Mouse (Mus musculus) kidney, postnatal 0 days (tissue): ENCODE data around the gene Abhd2. TPM values are rescaled to one million over a fixed set of nuclear protein-coding genes. Genes with fewer than 3 reads are reported as not detected.

ENCODE experiments used
- ATAC-seq: fragments of 200-750 bp; cut with Nextera tagmentation; replicated peaks from 2 replicates; pipeline ENCODE4 v1.8.0; 2017; ENCODE audit warnings: low read depth, moderate number of reproducible peaks, moderate TSS enrichment, moderate library complexity; ENCODE audit not compliant: low FRiP score
- DNase-seq: peaks from one replicate; pipeline ENCODE4 v3.0.0-alpha.2; 2016; ENCODE audit warnings: low spot score
- H3K27ac ChIP-seq: fragments of 300-500 bp; sonication (generic); 2 replicates; pipeline ENCODE4 v1.5.1; 2014; ENCODE audit warnings: mild to moderate bottlenecking
- H3K27me3 ChIP-seq: fragments of 300-500 bp; sonication (generic); 2 replicates; pipeline ENCODE4 v1.6.1; 2014; ENCODE audit warnings: low read length, mixed read lengths; ENCODE audit not compliant: insufficient read depth
- H3K36me3 ChIP-seq: fragments of 300-500 bp; sonication (generic); 2 replicates; pipeline ENCODE4 v1.6.1; 2014; ENCODE audit warnings: low read length, mixed read lengths; ENCODE audit not compliant: insufficient read depth
- H3K4me1 ChIP-seq: fragments of 300-500 bp; sonication (generic); replicated peaks from 2 replicates; pipeline ENCODE4 v1.6.1; 2014; ENCODE audit warnings: antibody characterized with exemption, low read length, mixed read lengths; ENCODE audit not compliant: insufficient read depth
- H3K4me2 ChIP-seq: fragments of 300-500 bp; sonication (generic); 2 replicates; pipeline ENCODE4 v1.6.1; 2014; ENCODE audit warnings: mild to moderate bottlenecking, low read length, moderate library complexity, mixed read lengths
- H3K4me3 ChIP-seq: fragments of 300-500 bp; sonication (generic); replicated peaks from 2 replicates; pipeline ENCODE4 v1.5.1; 2014; ENCODE audit warnings: low read depth, low read length
- H3K9ac ChIP-seq: fragments of 300-500 bp; sonication (generic); 2 replicates; pipeline ENCODE4 v1.6.1; 2014; ENCODE audit warnings: low read depth, low read length
- H3K9me3 ChIP-seq: fragments of 300-500 bp; sonication (generic); replicated peaks from 2 replicates; pipeline ENCODE4 v1.6.1; 2016; ENCODE audit warnings: low read length, inconsistent platforms, mixed read lengths
- CTCF ChIP-seq: IDR thresholded peaks from 2 replicates; pipeline ENCODE4 v1.5.1; 2016; ENCODE audit warnings: antibody characterized with exemption, low read depth, mild to moderate bottlenecking, moderate library complexity
- WGBS: fragments of 180-500 bp; shearing (Covaris S2); extraction: QIAGEN DNeasy Blood & Tissue Kit; methylation state at CpG from one replicate; pipeline ENCODE4 v1.1.7; 2014; 5-methylcytosine and 5-hydroxymethylcytosine counted together
- polyA plus RNA-seq: library from polyadenylated mRNA; unstranded; fragments of >200 nt; fragmentation: Nextera tagmentation; extraction: Ambion mirVana; gene quantifications from 2 replicates; pipeline ENCODE4 v1.2.1, GENCODE M21; 2015

Abhd2 gene
- polyA plus RNA-seq, 1 experiment from 2014 or later, result 17.6 TPM

DNA sequence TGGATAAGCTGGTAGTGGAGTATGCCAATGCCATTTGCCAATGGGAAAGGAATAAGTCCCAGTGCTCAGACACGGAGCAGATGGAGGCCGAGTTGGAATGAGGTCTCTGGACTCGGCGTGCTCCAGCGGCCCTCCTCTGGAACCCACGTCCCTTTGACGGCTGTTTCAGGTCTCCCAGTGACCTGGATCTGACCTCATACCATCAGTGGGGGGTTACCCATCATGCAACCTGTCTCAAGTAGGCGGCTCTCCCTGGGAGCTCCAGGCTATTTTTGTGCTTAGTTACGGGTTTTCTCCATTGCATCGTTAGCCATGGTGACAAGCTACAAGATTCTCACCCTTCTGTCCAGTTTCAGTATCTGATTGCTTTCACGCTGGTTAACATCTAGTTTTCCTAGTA lies 87.1 kb downstream of the Abhd2 start:
- ATAC-seq (no peak), DNase-seq (no peak)
- Histone ChIP-seq H3K27ac (no peak overlapping the region), H3K4me2 (no peak overlapping the region), H3K9ac (no peak overlapping the region), H3K4me3 (no peak overlapping the region), H3K4me1 (no peaks in the 10 kb centered on the region), H3K9me3 (no peaks in the 10 kb centered on the region), H3K36me3 (peaks cover 26% of the 10 kb centered on the region; the same call in 1 of the 2 replicates), H3K27me3 (no peaks in the 10 kb centered on the region)
- 57% methylated on average over 11 of the region's 11 CpGs for WGBS
- no peak for TF ChIP-seq CTCF

DNA sequence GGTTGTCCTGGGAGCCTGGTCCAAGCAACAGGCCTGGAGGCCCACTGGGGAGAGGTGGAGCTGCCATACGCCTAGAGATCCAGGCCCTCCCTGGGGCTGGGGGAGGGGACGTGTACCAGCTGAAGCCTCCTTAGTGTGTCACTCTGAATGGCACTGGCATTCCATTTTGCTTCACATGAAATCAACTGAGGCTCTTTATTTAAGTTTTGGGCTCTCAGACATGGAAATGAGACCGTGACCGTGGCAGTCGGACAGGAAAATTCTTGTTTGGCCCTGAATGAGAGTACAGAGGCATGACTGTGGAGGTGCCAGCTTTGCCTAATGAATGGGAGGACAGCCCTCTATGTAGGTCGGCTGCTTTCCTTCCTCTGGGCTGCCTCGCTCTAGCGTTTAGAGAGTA lies 89.2 kb downstream of the Abhd2 start:
- H3K27ac ChIP-seq, result no peak overlapping the region
- H3K4me2 ChIP-seq, result no peak overlapping the region

DNA sequence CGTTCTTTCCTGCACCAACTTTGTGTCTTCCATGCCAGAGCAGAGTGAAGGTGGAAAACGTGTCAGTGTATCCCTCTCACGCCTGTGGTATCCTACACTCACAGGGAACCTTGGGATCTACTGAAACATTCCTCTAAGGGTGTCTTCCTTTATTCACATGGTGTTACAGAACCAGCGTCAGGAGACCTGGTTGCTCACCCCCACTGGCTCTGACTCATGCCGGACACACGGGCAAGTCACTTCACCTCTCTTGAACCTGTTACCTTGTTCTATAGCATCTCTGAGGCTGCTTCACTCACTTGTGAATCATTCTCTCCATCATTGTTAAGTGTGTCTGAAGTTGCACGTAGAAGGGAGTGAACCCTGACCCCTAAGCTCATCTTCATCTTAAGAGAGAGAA lies 89.8 kb downstream of the Abhd2 start:
- ATAC-seq (no peak), DNase-seq (no peak)
- Histone ChIP-seq H3K4me1 (no peaks in the 10 kb centered on the region), H3K36me3 (peaks cover 9% of the 10 kb centered on the region; the same call in 1 of the 2 replicates), H3K27ac (no peak overlapping the region), H3K4me2 (no peak overlapping the region), H3K9me3 (no peaks in the 10 kb centered on the region), H3K27me3 (no peaks in the 10 kb centered on the region), H3K9ac (no peak overlapping the region), H3K4me3 (no peak overlapping the region)
- TF ChIP-seq CTCF, result no peak
- 83% methylated on average over 7 of the region's 7 CpGs for WGBS

More for the DNA sequence above, 89.2 kb downstream of the Abhd2 start:
- Histone ChIP-seq H3K9me3 (no peaks in the 10 kb centered on the region), H3K9ac (no peak overlapping the region), H3K4me1 (no peaks in the 10 kb centered on the region), H3K4me3 (no peak overlapping the region), H3K36me3 (peaks cover 10% of the 10 kb centered on the region; the same call in 1 of the 2 replicates), H3K27me3 (no peaks in the 10 kb centered on the region)
- 64% methylated on average over 8 of the region's 8 CpGs for WGBS
- ATAC-seq (no peak), DNase-seq (no peak)
- TF ChIP-seq CTCF, result no peak

DNA sequence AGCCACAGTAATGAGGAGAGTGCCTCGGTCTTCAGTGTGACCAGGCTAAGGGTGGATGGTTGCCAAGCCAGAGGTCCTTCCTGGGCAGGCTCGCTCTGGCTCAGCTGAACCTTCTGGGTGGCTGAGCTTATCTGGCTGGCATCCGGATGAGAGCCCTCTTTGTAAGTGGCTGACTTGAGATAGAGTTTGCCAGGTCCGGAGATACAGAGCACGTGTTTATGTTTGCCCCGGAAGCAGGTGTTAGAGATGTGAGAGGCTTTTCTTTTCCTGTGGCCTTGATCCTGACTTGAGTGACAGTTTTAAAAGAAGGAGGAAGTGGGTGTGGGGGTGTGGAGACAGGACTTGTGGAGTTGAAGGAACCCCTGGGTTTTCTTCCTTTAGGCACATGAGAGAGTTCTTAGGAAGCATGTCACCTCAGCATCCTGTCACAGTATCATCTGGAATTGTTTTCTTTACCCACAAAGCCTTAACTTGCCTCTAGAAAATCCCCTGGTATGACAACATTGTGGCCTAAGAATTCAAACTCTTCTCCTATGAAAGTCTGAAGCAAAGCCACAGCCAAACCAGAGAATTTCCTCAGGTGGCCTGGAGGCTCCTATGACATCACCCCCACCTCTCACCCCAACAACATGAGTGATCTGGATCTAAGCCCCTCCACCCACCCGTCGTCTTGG lies 90.5 kb downstream of the Abhd2 start:
- Histone ChIP-seq H3K4me2 (no peak overlapping the region), H3K36me3 (peaks cover 9% of the 10 kb centered on the region; the same call in 1 of the 2 replicates)

DNA sequence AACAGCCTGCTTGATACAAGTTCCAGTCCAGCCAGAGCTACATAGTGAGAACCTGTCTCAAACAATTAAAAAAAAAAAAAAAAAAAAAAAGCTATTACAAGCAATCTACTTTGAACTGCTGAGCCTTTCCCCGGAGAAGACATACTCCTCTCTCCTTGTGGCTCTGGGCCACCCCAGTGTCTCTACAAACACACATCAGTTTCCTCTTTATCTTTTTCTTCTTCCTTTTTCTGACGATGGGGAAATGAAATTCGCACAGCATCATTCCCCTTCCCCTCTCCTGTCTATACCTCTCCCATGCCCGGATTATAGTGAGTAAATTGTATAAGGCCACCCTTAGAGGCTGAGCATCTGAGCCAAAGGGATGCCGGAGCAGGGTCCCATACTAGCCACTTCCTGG lies 95.7 kb downstream of the Abhd2 start:
- WGBS, result 83% methylated on average over 5 of the region's 5 CpGs
- no peak for DNase-seq
- no peak overlapping the region for H3K4me2 ChIP-seq

More for the DNA sequence above, 90.5 kb downstream of the Abhd2 start:
- no peak for TF ChIP-seq CTCF
- Histone ChIP-seq H3K9me3 (no peaks in the 10 kb centered on the region), H3K27ac (0 out of 2 replicates have a peak overlapping the region, but pooled peaks have one; percentile 5), H3K4me1 (no peaks in the 10 kb centered on the region), H3K4me3 (no peak overlapping the region), H3K9ac (no peak overlapping the region), H3K27me3 (no peaks in the 10 kb centered on the region)
- peak; percentile 48 for DNase-seq
- ATAC-seq, result peak; percentile 19; the same call in 1 of the 2 replicates
- WGBS, result 41% methylated on average over 8 of the region's 8 CpGs

DNA sequence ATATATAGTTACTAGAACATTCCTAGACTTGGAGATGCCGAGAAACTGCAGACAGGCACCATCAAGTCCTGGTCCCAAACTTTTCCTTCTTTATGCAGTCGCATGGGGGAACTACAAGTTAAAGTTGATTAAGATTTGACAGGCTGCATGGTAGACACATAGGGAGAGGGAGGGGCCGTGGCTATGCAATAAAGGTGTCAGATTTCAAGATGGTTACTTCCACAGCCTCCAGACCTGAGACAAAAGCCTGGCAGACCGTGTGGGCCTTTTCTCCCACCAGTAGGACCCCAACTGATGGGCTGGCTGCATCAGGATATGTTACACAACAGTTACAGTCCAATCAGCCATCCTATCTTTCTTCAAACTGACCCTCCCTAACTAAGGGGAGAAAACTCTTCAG lies 96.4 kb downstream of the Abhd2 start:
- WGBS, result 26% methylated on average over 4 of the region's 4 CpGs
- no peak overlapping the region for H3K4me2 ChIP-seq
- no peaks in the 10 kb centered on the region for H3K4me1 ChIP-seq
- no peak for TF ChIP-seq CTCF
- no peak overlapping the region for H3K27ac ChIP-seq
- no peaks in the 10 kb centered on the region for H3K36me3 ChIP-seq
- no peaks in the 10 kb centered on the region for H3K27me3 ChIP-seq
- ATAC-seq (no peak), DNase-seq (no peak)
- H3K9me3 ChIP-seq, result no peaks in the 10 kb centered on the region
- no peak overlapping the region for H3K9ac ChIP-seq
- H3K4me3 ChIP-seq, result no peak overlapping the region

More for the DNA sequence above, 95.7 kb downstream of the Abhd2 start:
- H3K9ac ChIP-seq, result no peak overlapping the region
- no peak for ATAC-seq
- TF ChIP-seq CTCF, result no peak
- no peaks in the 10 kb centered on the region for H3K27me3 ChIP-seq
- no peak overlapping the region for H3K27ac ChIP-seq
- H3K4me3 ChIP-seq, result no peak overlapping the region
- no peaks in the 10 kb centered on the region for H3K9me3 ChIP-seq
- H3K4me1 ChIP-seq, result no peaks in the 10 kb centered on the region
- no peaks in the 10 kb centered on the region for H3K36me3 ChIP-seq
